Mouse (Mus musculus) natural killer cell, adult 2 months (primary cell): ENCODE measurements around the gene Ric8a.

ENCODE experiments used
- DNase-seq, 2 experiments: peaks; one replicate each; pipeline ENCODE4 v3.0.0; 2022; ENCODE audit warnings: low spot score in 2 of 2

The Ric8a gene

DNA sequence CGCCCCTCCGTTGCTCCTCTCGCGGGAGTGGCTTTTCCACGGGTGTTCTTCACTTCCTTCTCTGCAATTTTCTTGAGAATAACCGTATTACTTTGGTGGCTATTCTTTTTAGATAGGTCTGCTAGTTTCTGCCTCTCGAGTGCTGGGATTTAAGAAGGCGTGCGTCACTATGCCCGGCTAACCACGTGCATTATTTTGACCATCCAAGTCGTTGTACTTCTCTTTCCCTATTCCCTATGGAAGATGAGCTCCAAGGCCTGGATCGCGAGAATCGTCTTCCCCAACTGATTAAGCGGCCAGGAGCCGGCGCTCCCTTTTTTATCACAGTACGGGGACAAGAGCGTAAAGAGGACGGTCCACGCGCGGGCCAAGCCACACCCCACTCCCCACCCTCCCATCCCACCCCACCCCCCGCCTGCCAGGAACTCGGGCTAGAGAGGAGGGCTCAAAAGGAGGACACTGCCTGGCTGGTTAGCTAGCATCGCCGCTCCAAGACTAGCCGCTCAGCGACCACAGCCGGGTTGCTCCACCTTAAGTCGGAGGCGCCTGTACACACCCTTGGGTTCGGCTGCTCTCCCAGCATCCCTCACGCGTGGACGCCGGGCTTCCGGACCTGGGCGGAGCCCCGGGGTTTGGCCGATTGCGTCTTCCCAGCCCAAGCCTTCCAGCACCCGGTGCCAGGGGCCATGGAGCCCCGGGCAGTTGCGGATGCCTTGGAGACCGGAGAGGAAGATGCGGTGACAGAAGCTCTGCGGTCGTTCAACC lies at the start of gene Ric8a:
Gene Ric8a, plus strand, starts transcription at position 173 of the 765 bp plus-strand sequence.
- DNase-seq: peak; percentile 81

DNA sequence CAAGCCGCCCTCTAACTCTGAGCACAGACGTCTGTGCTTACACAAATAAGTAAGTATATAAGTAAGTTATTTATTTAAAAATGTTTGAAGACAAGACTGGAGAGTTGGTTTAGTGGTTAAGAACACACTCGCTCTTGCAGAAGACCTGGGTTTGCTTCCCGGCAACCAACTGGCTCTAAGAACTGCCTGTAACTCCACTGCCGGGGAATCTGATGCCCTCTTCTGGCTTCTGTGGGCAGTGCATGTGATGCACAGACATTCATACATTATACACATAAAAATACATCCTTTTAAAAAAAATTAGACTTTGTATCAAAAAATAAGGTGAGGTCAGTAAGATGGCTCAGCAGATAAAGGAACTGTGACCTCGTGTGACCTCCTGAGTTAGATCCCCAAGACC lies 46.3 kb upstream of the Ric8a start:
- DNase-seq: no peak

DNA sequence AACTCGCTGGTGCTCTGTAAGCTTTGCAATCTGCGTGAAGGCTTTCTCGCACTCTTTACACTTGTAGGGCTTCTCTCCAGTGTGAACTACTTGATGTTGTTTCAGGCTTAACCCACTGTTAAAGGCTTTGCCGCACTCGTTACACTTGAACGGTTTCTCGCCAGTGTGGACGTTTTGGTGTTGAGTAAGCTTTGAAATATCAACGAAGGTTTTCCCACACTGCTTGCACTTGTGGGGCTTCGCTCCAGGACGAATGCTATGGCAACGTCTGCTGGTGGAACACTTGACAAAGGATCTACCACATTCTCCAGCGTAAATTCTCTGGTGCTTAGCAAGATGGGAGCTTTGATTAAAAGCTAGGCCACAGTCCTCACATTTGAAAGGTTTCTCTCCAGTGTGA lies 45.0 kb upstream of the Ric8a start:
- DNase-seq: no peak

DNA sequence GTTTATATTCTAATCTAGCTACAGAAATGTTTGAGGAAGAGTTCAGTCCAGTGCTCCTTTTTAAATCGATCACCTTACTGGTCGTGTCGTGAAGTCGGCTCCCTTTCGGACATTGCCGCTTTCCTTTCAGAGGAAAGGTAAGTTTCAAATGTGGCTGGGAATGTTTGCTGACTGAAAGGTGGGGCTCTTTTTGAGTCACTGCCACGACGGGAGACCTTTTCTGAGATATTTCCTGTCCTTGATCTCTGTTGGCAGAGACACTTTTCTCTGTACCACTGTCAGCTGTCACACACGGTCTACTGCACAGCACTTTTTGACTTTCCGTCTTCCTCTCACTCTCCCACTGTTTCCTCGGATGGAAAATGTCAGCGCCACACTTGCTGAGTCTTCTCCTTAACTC lies 43.9 kb upstream of the Ric8a start:
- DNase-seq: no peak

DNA sequence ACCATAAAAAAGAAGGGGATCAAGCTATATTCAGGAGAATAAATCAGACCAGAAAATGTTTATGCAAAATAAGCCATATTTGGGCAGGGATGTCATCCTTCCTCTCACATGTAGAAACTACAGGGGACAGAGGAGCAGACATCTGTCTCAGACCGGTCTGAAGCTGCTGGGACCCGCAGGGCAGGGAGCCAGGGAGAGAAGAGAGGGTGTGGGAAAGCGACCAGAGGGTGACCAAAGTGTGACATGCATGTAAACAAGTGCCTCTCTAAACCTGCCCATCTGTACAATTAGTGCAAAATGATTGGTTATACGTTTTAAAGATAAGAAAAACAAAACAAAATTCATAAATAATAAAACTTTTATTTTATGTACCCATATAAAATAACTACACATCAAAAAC lies 36.6 kb upstream of the Ric8a start:
- DNase-seq: no peak

DNA sequence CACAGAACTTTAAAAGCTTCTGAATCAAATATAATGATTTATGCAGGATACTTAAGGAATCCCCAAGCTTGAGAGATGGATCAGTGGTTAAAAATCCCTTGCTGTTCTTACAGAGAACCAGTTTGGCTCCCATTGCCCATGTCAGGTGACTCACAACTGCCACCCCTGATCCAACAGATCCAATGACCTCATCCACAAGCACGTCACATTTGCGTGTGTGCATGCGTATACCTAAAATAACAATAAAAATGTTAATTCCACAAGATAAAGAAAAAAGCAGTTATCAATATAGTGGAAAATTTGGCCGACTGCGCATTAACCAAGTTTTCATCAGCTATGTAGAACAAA lies 35.5 kb upstream of the Ric8a start:
- DNase-seq: no peak

DNA sequence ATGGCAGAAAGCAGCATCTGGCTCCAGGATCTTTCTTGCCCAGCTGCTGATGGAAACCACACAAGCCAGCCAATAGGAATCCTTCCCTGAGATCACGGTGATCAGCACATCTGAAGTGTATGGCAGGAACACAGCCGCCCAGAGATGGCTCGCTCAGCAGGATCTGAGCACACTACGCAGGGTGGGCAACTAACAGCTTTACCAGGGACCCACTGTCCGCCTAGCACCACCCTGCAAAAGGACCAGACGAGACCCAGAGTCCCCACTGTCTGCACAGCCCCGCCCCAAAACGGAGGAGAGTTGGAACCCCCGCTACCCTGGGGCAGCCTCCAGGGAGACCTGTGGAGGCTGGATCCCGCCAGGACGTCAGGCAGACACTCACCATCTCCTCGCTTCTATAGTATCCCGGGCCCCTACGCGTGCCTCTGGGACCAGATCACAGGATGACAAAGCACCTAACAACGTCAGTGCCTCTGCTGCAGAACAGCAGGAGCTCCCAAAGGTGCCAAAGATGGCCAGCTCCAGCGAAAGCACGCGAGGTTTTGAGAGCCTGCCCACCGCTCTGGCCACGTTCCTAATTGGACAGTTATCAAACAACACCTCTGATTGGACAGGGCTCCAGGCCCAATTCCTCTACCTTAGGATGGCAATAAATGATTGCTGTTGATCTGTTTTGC lies 35.0 kb upstream of the Ric8a start, which contains the start of gene Zfp941:
Gene Zfp941, minus strand, starts transcription at position 526 of the 677 bp plus-strand sequence.
- DNase-seq: no peak

DNA sequence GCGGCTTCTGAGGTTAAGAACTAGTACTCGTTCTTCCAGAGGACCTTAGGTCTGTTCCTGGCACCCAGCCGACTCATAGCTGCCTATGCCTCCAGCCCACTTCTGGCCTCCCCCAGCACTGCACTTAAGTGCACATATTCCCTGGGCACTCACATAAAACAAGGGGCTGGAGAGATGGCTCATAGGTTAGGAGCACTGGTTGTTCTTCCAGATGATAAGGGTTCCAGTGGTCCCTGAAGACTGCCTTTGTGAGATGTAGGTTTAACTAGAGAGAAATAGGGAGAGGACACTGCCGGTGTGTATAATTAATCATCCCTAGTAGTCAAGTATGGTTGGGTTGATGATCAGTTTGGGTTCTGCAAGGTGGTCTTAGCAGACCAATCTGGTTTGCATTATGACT lies 34.0 kb upstream of the Ric8a start:
- no peak for DNase-seq

DNA sequence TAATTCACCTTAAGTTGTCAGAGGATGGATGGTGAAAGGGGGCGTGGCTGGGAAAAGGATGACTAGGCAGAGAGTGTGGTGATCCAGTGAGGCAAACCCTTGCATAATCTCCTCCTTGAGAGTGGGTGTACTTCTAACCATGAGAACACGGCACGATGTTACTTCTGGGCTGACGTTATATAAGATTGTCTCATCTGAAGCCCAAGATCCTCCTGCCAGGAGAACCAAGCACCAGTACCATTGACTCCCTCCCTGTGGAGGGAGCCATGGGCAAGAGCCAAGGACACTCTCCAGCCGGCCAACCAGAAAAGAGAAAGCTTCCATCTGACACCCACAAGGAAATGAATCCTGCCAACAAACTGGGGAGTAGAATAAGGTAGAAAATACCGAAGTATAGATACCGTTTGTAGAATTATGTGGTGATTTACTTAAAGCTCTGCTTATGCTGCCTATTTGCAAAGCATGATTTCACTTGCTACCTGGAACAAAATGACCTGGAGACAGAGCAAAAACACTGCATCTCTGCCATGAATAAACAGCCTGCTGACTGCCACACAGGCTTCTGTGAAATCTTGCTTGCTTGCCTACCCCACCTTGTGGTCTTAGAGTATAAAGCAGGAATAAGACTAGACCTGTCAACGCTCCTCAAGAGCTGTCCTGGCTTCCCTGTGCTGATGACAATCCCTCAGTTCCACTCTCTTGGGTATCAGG lies 28.4 kb upstream of the Ric8a start:
- no peak for DNase-seq

DNA sequence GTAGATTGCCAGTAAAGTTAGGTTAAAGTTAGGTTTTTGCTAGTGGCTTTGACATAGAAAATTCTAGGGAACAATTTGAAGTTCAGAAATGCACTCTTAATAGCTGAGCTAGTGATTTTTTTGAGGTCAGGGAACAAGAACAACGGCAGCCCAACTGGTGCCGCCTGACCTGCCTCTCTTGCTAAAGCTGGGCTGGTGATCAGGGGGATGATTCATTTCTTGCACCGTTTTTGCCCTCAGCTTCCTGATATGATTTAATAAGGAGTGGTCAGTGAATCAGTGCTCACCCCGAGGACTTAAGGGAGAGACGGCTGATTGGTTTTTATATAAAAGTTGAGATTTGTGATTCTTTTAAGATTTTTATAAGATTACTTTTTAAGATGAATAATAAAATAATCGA lies 25.3 kb upstream of the Ric8a start:
- DNase-seq: no peak

DNA sequence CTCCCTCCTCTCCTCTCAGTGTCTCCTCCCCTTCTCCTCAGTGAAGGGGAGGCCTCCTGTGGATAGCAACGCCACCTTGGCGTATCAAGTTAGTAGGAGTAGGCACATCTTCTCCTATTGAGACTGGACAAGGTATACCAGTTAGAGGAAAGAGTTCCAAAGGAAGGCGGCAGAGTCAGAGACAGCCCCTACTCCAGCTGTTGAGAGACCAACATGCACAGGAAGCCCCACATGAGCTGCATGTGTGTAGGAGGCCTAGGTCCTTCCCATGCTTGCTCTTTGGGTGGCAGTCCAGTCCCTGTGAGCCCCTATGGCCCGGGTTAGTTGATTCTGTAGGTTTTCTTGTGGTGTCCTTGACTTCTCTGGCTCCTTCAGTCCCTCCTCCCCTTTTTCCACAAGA lies 23.4 kb upstream of the Ric8a start:
- no peak for DNase-seq

DNA sequence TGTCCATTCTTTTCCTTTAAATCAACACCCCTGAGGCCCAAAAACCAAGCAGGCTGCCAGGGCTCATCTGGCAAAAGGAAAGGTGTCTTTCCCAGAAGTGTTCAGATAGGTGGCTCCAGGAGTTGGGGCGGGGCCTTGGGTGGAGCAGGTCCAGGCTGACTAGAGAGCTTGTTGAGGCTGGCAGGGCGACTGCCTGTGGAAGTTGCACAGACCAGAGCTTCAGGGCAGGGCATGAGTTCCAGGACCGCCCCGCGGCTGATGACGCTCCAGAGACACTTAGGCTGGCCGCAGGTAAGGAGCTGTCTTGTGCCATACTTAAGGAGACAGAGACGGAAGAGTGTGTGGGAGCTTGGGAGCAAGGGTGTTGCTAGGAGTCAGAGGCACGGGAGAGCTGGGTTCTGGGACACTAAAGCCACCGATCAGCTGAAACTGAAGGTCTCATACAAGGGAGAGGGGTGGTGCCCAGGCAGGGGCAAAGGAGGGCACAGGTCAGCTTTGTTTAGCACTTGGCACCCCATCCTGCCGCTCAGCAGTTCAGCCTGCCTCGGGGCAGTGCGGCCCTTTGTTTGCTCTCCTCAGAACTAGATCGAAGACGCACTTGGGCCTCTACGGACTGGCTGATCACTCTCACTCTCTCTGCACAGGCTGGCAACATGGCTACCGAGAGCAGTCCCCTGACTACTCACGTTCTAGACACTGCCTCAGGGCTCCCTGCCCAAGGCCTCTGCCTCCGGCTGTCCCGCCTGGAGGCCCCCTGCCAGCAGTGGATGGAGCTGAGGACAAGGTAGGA lies 21.6 kb upstream of the Ric8a start, which contains the start of gene Urah:
Gene Urah, plus strand, starts transcription at position 51 of the 790 bp plus-strand sequence.
- no peak for DNase-seq

DNA sequence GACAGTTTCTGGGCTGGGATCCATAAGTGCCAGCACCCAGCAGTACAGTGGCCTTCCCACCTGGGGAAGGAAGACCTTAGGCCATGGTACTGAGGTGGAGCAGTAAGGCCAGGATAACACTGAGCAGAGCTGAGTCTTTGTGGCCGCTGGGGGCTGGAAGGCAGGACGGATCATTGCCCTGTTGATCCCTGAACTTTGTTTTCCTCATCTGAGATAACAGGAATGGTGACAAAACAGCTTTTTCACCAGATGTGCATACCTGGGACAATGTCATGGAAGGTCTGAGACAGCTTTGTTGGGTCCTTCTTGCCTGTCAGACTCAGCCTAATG lies 21.0 kb upstream of the Ric8a start:
- DNase-seq: no peak

DNA sequence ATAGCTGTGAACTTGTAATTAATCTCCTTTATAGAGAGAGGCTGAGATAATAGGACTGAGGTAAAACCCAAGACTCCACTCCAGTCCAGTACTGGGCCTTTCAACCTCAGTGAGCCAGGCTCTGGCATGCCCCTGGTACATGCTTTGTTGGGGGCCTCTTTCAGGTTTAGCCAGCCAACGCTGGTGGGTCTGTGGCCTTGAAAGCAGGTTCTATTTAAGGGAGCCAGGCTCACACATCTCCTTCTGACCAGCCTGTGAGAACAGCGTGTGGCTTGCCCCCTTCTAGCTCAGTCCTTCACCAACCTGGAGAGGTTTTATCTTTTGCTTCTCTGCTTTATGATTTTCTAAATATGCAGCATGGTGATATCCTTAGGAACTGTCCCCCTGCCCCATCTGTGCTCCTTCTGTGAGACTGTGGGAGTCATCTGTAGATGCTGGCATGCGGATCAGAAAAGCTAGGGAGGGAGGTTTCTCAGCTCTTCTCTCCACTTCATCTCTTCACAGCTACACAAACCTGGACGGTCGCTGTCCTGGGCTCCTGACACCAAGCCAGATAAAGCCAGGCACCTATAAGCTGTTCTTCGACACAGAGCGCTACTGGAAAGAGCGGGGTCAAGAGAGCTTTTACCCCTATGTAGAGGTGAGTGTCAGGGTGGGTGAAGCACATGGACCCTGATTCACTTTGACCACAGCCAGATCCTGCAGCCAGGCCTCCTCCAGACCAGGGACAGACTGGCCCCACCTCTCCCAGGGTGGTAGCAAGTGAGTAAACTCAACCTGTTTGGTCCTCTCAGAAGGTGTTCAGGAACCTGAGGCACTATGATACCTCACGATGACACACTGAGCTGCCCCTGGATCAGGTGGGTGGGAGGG lies 20.3 kb upstream of the Ric8a start:
- no peak for DNase-seq

DNA sequence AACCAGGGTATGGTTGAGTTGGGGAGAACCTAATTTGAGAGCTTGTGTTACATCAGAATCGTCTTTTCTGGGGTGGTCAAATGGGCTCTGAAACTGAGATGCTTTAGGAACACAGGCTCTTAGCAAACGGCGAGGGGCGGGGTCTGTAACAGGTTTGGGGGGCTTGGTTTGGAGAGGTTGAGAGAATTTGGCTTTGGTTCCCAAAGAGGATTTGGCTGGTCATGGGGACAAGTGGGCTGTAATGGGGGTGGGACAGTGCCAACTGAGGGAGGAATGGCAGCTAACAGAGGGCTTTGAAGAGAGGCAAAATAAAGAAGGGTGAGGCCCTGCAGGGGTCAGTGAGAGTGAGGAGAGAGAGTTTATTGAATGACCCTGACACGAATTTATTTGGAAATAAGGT lies 17.2 kb upstream of the Ric8a start:
- DNase-seq: no peak

DNA sequence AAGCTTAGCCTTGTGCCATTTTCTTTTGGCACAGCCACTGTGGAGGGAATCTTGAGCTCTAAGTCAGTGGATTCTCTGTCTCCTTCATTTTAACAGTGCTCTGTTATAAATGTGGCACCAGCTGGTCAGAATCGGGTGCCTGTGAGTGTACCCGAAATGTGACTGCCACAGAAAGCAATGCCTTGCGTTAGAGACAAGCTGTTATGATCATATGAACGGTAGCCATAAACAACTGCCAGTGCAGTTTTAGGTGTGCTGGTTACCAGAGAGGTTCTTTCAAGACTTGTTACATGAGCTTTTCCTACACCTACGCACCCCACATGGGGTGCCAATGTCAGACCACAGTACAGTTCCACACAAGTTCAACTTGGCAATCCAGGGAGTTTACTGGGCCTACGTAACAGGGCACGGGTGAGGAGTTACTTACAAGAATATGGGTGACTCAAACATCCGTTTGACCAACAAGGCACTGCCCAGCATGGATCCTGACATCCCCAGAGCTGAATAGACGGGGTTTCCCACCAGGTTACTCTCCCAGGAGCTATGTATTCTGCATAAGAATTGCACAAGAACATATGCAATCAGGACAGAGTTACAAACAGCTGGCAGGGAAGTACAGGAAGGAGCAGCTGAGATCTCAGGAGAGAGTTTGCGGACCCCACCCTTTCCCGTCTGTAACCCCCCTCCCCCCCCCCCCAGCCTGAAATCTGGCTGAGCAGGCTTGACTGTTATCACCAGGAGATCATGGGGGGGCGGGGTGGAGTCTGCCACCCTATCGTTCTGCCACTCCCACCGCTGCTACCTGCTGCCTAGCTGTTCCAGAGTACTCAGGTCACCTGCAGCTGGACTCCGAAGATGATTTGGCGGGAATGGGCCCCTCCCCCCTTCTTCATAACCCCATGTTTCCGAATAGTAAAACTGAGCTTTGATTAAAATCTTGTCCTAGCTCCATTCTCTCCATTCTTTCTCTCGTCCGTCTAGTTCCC lies 15.7 kb upstream of the Ric8a start:
- DNase-seq: no peak

DNA sequence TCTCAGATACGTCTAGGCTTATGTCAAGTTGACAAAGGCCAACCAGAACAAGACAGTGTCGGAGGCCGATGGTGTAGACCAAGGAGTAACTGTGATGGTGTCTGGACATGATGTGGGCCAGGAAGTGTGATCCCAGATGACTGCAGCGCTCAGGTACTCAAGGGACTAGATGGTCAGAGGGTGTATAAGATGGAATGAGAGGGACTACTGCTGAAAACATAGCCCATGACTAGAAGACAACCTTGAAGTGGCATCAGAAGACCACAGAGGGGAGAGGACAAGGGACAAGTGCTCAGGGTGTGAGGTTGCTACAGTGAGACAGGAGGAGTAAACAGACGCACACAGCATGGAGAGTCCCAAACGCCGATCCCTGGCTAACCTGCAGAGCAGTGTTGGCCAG lies 13.0 kb upstream of the Ric8a start:
- DNase-seq: no peak

DNA sequence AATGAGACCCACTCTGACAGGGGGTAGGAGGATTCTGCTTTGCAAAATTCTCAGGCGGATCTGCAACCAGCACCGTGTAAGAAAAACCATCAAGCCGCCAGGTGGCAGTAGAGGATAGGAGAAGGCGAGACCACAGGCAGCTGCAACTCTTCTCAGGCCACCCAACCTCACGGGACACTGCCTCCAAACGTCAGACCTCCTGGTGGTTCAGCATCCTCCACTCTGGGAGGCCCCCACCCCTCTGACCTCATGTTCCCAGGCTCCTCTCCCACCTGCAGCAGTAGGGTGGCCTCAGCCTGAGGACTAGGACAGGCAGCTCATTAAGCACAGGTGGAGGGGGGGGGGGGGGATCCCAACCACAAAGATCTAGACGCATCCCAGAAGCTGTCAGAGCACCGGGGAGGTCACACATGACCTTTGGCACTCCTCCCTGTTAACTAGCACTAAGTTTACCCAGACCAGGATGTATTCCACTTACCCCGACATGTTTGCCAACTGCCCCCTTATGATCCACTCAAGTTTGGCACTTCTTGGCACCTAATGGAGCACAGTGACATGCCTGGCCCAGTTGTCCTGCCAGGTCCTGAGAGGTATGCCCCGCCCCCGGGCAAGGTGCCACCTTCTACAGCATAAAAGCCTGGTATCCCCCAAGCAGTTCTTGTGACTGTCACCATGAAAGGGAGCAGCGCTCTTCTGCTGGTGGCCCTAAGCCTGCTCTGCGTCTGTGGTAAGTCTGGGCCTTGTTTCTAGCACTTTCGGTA lies 11.7 kb upstream of the Ric8a start, which contains the start of gene Scgb1c1:
Gene Scgb1c1, plus strand, starts transcription at position 643 of the 761 bp plus-strand sequence.
- peak; percentile 82 to 90 for DNase-seq

DNA sequence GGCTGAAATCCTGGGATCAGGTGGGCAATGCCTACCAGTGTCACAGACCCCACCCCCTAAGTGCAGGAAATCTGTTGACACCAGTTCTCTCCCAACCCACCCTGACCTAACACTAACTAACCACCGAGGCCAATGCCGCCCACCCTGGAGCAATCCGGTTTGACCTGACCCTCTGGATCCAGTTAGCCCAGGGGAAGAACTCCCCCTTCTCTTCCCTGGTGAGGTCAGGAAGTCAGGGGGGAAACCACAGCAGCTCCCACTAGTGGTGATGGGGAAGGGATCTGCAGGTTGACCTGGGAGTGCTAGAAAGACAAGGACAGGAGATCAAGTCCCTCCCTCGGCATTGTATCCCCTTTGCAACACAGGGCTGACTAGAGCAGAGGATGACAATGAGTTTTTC lies 11.1 kb upstream of the Ric8a start:
- DNase-seq: no peak
